Mouse (Mus musculus) splenic B cell, adult 2 months (primary cell): Measurements from ENCODE around the gene Nup107.
"Not testable (repeated sequence)": the region's sequence is repeated elsewhere in the genome, so short reads cannot be mapped to it uniquely, and the experiment has no call there.

Source experiments
- DNase-seq: peaks from one replicate; pipeline ENCODE4 v3.0.0-alpha.2; 2011; ENCODE audit warnings: low read depth, low spot score
- H3K27me3 ChIP-seq: 2 replicates; pipeline ENCODE4 v1.6.1; 2012; ENCODE audit warnings: mild to moderate bottlenecking, low read length, moderate library complexity, mixed read lengths; ENCODE audit not compliant: control insufficient read depth, poor library complexity, insufficient read depth, severe bottlenecking
- H3K36me3 ChIP-seq: 2 replicates; pipeline ENCODE4 v1.6.1; 2012; ENCODE audit warnings: mild to moderate bottlenecking, low read length, moderate library complexity, mixed read lengths; ENCODE audit not compliant: control insufficient read depth, poor library complexity, insufficient read depth, severe bottlenecking

Gene Nup107

DNA sequence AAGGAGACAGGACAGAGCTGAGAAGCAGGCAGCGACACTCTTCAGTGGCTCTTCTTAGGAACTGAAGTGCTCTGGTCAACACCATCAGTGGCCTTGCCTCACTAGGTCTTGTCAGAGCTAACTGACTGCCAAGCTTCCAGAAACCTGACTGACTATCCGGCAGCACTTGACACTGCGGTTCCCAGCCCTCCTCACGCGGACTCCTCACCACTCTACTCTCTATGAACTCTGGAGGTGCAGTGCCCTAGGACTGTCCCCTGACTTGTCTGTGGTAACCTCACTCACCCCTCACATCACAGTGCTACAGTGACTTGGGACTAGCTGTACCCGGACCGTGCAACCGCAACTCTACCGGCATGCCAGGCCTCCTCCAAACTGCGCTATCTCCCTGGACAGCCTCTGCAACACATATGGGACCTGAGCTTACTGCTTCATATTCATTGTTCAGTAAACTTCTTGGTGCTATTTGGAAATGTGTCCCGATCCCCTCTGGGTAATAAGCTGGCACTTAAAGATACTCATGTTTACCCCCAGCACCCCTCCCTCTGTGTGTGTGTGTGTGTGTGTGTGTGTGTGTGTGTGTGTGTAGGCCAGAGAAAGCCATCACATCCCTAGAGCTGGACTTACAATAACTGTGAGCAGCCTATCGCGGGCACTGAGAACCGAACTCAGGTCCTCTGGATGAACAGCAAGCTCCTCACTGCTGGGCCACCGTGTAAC lies 53.4 kb downstream of the Nup107 start:
- DNase-seq: no peak
- no peaks in the 10 kb centered on the region; the same call in none of the 2 replicates for H3K36me3 ChIP-seq
- no peaks in the 10 kb centered on the region for H3K27me3 ChIP-seq

DNA sequence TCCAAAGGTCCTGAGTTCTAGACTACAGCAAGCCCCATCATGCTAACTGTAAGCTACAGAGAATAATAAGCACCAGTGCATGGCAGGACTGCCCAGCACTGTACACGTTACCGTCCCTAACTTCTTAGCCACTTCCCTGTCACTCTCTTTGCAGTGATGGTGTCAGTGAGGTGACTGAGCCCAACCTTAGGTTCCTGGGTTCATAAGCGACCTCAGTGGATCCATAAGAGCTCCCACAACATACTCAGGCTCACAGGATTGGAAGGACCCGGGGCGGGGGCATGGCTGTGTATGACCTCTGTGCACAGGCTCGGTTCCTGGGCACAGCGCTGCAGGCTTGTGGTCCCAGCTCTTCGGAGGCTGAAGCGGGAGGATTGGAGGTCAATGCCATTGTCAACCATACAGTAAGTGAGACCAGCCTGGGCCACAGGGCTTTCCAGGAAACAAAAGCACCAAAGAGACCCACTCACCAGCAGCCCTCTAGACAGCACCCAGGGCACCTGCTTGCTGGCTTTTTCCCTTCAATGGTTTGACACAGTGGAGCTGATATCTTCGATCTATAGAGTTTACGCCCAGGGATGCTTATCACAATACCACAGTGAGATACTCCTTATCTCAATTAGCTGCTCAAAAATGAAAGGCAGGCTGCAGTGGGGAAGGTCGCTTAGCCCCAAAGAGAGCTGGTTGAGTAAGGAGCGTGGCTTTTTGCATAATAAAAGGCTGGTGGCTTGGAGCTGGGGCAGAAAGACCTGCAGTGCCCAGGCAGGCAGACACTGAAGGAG lies 54.2 kb downstream of the Nup107 start:
- Histone ChIP-seq H3K27me3 (no peaks in the 10 kb centered on the region), H3K36me3 (no peaks in the 10 kb centered on the region; the same call in none of the 2 replicates)
- DNase-seq: no peak

DNA sequence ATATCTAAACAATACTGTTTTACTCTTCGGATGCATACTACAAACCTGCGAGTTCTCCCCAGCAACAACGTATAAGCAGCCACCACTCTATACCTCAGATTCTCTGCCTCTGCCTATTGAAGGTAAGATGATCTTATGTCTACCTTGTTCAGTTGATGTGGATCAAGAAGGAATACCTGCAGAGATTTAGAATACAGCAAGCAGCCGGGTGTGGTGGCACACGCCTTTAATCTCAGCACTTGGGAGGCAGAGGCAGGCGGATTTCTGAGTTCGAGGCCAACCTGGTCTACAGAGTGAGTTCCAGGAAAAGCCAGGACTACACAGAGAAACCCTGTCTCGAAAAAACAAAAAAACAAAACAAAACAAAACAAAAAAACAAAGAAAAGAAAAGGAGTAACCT lies 55.0 kb downstream of the Nup107 start:
- not testable (repeated sequence) for DNase-seq, H3K27me3 ChIP-seq, H3K36me3 ChIP-seq

DNA sequence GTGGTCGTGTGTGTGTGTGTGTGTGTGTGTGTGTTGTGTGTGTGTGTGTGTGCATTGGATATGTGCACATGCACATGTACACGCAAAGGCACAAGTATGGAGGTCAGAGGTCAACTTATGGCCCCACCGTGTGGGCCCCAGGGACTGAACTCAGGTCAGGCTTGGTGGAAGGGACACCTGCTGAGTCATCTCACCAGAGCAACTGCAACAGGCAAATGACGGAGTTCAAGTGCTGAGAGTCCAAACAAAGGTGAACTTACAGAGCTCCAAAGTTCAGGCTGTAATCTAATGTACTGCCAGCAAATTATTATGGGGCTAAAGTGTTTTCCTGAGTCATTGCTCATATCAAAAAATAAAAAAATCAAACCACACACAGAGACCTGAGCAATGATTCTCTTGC lies 55.4 kb downstream of the Nup107 start:
- Histone ChIP-seq H3K36me3 (no peaks in the 10 kb centered on the region; the same call in none of the 2 replicates), H3K27me3 (no peaks in the 10 kb centered on the region)
- no peak for DNase-seq

DNA sequence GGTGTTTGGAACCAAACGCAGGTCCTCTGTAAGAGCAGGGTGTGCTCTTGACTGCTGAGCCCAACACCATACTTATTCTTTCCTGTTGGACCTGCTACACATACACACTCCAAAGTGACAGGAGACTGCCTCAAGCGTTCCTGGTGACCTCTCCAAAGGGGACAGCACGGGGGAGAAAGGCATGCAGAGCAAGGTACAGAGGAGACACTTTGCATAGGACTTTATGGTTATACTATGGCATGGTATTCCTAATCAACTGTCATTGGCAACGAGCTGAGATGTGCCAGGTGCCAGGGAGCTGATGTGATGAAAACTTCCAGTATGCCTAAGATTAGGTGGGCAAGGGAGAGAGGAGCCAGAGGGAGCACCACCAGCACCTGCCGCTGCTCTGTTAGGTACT lies 55.9 kb downstream of the Nup107 start:
- DNase-seq: no peak
- Histone ChIP-seq H3K36me3 (no peaks in the 10 kb centered on the region; the same call in none of the 2 replicates), H3K27me3 (no peaks in the 10 kb centered on the region)

DNA sequence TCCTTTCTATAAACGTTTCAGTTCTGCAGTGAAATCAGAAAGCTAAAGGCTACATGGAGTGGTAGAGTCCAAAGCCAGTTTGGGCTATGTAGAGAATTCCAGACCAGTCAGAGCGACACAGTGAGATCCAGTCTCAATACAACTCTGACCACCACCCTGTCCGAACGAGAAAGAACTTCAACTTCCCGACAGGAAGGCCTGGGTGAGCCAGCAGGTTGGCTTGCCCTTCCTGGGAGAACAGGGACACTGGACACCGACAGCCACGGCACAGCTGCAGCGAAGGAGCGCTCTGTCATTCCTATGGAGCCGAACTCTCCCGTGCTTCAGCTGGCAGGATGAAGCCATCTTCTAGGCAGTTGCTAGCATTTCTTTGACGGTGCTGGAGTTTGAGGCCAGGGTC lies 57.1 kb downstream of the Nup107 start:
- DNase-seq, H3K36me3 ChIP-seq, H3K27me3 ChIP-seq: not testable (repeated sequence)

DNA sequence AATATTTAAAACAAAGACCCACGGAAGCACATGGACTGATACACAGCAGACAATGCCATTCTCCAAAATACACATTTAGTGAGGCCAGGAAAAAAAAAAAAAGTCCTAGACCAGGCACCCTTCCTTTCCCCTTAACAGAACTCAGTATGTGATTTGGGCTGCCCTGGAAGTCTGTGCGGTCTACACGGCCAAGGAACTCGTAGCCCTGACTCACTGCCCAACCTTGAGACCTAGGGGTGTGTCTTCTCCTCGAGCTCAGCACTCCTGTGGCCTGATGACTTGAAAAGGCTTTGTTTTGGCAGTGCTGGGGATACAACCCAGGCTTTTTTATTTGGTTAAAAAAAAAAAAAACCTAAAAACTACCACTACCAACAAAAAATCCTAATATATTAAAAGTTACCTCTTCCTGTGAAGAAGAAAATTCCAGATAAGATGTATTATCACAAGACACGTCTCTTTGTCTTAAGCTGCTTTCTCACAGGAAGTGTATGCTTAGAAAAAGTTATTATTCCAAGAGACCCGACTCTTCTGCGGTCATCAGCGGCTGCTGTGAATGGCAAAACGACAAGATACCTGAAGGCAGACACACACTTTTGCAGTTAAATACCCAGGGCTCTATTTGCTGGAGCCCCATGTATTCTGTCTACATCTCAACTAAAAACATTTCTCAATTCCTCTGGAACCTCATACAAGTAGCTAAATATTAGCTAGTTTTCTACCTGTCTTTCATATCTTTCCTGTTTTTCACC lies 58.2 kb downstream of the Nup107 start:
- H3K36me3 ChIP-seq, H3K27me3 ChIP-seq, DNase-seq: not testable (repeated sequence)

DNA sequence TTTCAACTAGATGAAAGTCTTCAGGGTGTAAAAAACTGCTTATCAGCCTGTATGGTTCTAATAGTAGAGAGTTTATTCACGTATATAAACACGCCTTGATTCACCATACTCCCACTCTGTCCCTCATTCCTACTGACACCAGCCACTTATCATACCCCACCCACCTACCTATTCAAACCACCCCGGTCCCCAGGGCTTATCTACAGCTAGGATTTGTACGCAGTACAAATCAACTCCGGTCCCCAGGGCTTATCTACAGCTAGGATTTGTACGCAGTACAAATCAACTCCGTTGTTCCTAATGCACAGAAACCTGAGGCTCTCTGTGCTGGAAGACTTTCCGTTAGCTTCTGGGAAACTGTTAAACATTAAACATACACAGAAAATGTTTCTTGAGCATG lies 58.9 kb downstream of the Nup107 start:
- not testable (repeated sequence) for H3K27me3 ChIP-seq, DNase-seq, H3K36me3 ChIP-seq

DNA sequence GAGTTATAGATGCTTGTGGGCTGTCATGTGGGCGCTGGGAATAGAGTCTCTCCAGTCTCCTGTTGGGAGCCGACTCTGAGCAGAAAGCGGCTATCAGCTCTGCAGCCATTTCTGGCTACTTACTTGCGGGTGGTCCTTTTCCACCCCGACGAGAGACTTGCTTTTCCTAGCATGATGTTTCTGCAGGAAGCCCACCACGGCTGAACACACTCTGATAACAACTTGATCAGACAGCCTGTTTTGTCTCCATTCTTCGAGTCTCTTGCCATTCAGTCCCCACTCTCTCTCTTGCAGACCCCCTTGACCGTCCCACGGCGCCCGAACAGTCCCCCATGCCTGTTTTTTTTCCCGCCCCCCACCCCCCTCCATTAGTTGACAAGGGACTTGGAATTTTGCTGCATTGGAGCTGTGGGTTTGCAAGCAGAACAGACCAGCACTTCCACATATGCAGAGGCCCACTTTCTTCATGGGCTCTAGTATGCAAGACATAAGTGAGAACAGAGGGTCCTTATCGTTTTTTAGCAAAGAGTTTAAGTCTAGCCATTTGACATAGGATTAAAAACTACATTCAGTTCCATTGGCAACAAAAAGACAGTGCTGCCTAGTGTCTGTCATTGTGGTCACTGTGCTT lies 59.4 kb downstream of the Nup107 start:
- Histone ChIP-seq H3K27me3 (no peaks in the 10 kb centered on the region), H3K36me3 (no peaks in the 10 kb centered on the region; the same call in 1 of the 2 replicates)
- no peak for DNase-seq

DNA sequence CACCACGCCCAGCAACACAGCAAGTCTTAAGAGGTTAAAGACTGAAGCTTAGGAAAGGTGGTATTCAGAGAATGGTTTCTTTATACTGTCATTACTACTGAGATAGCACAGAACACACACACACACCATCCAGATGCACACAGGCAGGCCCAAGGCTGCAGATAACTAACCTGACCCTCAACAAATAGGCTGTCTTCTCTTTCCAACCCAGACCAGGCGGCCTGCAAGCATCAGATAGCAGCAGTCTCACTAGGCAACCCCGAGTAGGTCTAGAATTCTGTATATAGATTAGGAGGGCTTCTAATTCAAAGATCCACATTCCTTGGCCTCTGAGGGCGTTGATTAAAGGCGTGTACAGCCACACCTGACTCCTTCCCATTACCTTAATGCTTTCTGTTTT lies 60.3 kb downstream of the Nup107 start:
- Histone ChIP-seq H3K27me3 (no peaks in the 10 kb centered on the region), H3K36me3 (no peaks in the 10 kb centered on the region)
- DNase-seq: no peak

DNA sequence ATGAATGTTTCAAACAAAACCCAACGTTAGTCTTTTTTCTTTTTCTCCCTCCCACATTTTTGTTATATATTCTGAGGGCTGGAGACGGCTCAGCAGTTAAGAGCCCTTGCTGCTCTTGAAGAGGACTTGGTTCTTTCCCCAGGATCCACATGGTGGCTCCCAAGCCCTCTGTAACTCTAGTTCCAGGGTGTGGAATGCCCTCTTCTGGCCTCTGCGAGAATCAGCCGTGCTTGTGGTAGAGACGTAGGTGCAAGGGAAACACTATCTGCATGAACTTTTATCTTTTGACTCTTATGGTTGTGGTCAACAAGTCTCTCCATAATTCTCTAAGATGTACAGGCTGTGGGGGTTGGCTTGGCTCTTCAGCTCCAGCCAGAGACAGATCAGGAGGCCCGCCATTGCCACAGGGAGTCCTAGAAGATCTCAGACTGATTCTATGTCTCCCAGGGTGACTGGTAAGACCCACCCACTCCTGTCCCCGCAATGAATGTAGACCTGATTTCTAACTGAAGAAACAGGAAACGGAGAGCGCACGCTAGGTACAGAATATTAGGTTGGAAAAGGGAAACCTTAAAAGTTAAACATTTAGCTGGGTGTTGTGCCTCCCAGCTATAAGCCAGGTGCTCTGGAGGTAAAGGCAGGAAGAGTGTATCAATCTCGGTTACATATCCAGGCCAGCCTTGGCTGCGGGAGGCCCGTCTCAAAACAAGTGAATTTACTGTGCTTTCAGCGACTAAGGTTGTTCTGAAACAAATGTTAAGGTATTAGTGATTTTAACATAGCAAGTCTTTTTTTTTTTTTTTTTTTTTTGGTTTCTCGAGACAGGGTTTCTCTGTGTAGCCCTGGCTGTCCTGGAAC lies 61.0 kb downstream of the Nup107 start:
- no peaks in the 10 kb centered on the region for H3K36me3 ChIP-seq
- peak; percentile 68 for DNase-seq
- H3K27me3 ChIP-seq: no peaks in the 10 kb centered on the region

DNA sequence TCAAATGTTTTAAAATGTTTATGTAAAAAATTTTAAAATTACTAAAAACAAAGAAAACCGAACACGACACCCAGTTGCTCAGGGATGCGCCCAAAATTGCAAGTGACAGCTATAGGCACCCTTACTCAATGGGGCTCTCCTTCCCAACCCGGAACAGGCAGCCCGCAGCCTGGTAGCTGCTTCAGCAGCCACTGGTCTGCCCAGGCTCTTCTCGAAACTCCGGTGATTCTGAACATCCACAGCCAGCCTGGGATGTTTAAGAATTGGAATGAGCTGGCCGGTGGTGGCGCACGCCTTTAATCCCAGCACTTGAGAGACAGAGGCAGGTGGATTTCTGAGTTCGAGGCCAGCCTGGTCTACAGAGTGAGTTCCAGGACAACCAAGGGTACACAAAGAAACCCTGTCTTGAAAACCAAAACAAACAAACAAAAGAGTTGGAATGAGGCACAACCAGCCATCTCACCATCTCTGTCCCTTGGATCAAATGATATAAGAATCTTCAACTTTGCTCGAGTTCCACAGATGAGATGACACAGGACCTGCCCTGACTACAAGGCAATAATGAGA lies 61.8 kb downstream of the Nup107 start:
- no peak for DNase-seq
- Histone ChIP-seq H3K36me3 (no peaks in the 10 kb centered on the region), H3K27me3 (no peaks in the 10 kb centered on the region)

DNA sequence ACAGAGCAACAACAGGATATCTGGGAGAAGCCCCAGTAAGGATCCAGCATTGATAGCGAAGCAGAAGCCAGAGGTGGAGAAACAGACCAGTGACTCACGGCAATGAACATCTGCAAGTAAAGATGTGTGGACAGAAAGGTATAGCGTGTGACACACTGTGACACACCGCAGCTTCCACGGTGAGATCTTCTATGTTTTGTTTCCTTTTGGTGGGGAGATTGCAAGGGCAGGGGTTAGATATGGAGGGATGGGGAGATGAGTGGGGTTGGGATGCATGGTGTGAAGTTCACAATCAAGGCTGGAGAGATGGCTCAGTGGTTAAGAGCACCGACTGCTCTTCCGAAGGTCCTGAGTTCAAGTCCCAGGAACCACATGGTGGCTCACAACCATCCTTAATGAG lies 62.4 kb downstream of the Nup107 start:
- Histone ChIP-seq H3K27me3 (no peaks in the 10 kb centered on the region), H3K36me3 (no peaks in the 10 kb centered on the region)
- no peak for DNase-seq
